Mouse (Mus musculus) c-Kit-positive CD71-negative TER-119-negative erythroid progenitor cells, embryonic 14.5 days (primary cell): ENCODE results near the gene Mgat4a.

Experiments
- DNase-seq: peaks from one replicate; pipeline ENCODE4 v3.0.0-alpha.2; 2013; ENCODE audit warnings: low read depth

Mgat4a gene

GRCm38 (mm10) chr1:37466322-37466995 is 74.4 kb downstream of the Mgat4a start:
- DNase-seq = no peak

GRCm38 (mm10) chr1:37464878-37465452 is 75.9 kb downstream of the Mgat4a start:
- no peak for DNase-seq

GRCm38 (mm10) chr1:37457546-37457945 is 83.3 kb downstream of the Mgat4a start:
- DNase-seq = no peak

- DNase-seq = no peak
These were observed 89.5 kb downstream of the Mgat4a start for GRCm38 (mm10) chr1:37451270-37451669.

GRCm38 (mm10) chr1:37448361-37449095 is 92.3 kb downstream of the Mgat4a start:
- peak; percentile 48 for DNase-seq

DNA sequence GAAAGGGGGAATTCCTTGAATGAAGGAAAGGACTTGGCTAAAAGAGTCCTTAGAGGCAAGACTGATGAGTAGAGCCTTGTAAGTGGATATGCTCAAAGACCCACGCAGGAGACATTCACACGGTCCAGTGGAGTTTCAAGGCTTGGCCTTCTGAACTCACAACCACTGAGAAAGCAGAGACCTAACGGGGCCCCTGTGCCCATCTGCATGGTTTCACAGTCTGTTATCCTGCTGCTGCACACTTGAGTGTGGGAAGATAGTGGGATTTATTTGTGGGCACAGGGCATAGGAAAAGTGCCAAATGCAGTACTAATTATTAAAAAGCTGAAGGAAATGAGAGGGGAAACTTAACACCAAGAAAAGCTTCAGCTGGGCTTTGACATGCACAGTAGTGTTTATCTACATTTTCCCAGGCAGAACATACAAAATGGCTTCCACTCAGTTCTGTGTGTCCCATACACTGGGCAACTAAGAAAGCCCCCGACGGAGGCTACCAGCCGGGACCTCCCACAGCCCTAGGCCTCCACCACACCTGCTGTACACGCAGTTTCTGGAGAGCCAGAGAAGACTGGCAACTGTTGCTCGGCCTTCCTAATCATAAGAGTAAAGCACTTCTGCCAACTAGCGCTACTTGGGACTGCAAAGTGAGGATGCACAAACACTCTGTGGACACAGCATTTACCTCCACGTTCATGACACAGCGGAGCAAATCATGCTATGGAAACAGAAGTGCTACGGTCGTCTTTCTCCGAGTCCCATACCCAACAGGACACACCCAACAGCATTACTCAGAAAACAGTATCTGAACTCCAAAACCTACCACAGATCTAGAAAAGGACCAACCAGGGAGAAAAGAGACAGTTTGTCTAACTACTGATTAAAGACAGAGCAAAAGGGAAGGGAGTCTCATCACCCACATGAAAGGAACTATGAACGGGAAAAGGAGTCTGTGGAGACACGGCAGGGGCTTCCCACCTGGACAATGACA is 97.7 kb downstream of the Mgat4a start:
- no peak for DNase-seq

- DNase-seq = no peak
These were observed 104.4 kb downstream of the Mgat4a start for GRCm38 (mm10) chr1:37436419-37436818.

GRCm38 (mm10) chr1:37430297-37430840 is 110.4 kb downstream of the Mgat4a start:
- no peak for DNase-seq

GRCm38 (mm10) chr1:37429366-37430296 is 111.2 kb downstream of the Mgat4a start, which contains the start of the genes Coa5 and Unc50:
Coa5 (minus strand) TSS chr1:37430103.
Unc50 (plus strand) TSS chr1:37430139.
- DNase-seq = peak; percentile 93

- no peak for DNase-seq
These were observed 111.9 kb downstream of the Mgat4a start for GRCm38 (mm10) chr1:37428911-37429310.

- no peak for DNase-seq
These were observed 113.5 kb downstream of the Mgat4a start for GRCm38 (mm10) chr1:37427144-37427875.

GRCm38 (mm10) chr1:37419420-37419819 is 121.4 kb downstream of the Mgat4a start:
- no peak for DNase-seq

DNA sequence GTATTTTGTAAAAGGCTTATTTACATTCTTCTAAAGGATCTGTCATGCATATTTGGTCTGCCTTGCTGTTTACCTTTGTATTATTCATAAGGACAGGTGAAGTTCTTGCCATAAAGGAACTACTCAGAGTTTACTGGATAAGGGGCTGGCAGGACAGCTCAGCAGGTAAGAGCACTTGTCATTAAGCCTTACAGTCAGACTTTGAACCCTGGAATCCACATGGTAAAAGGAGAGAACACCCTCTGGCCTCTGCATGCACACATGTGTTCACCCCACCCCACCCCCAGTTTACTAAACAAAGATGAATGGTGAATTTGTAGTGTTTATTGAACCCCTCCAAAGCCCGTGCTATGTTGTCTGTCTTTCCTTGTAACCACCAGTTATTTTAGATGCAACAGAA is 125.4 kb downstream of the Mgat4a start:
- DNase-seq = no peak

- DNase-seq = no peak
These were observed 131.2 kb downstream of the Mgat4a start for GRCm38 (mm10) chr1:37409647-37410046.

- DNase-seq = no peak
These were observed 132.1 kb downstream of the Mgat4a start for GRCm38 (mm10) chr1:37408678-37409077.

DNA sequence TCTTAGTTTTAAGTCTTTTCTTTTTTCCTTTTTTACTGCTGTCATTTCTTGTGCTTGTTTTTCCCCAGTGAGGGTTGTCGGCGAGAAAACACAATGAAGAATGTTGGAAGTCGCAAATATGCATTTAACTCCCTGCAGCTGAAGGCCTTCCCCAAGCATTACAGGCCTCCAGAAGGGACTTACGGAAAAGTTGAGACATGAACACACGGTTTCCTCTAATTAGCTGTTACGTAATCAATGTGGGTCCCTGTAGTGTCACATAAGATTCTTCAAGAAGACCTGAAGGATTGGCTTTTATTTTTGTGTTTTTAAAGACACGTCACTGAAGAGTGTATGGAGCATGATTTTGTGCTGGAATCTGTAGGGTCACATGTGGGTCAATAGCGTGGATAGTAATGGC is 132.8 kb downstream of the Mgat4a start:
- DNase-seq = no peak

DNA sequence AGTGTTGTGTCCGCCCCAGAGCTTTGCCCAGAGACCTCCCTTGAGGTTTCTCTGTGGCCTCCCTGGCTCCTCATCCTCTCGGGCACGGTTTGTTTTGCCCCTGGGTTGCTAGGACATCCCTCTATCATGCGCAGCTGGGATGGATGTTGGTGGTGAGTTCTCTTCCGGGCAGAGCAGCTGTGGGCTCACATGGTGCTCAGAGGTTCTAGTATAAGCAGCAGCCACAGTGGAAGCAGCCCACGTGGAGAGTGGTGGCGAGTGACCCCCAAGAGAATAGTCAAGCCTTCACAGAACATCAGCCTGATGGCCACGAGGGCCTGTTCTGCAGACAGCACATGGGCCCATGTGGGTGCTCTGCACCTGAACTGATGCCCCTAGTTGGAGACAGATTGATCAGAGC is 133.6 kb downstream of the Mgat4a start:
- DNase-seq = no peak

- DNase-seq = no peak
These were observed 135.7 kb downstream of the Mgat4a start for GRCm38 (mm10) chr1:37405137-37405536.

- DNase-seq = peak; percentile 54
These were observed 139.1 kb downstream of the Mgat4a start for GRCm38 (mm10) chr1:37401687-37402086.

- DNase-seq = no peak
These were observed 141.1 kb downstream of the Mgat4a start for GRCm38 (mm10) chr1:37399734-37400133.
